Mouse (Mus musculus) adrenal gland, postnatal 14 days (tissue): ENCODE results near the gene Smyd3. TPM values are rescaled to one million over a fixed set of nuclear protein-coding genes. Genes with fewer than 3 reads are reported as not detected.

Experiments used
- DNase-seq: peaks from one replicate; pipeline ENCODE4 v3.0.0; 2021; ENCODE audit warnings: mixed read lengths
- total RNA-seq: library from RNA; stranded (reverse); gene quantifications from 2 replicates; pipeline ENCODE4 v1.2.3, GENCODE M21; 2021

Smyd3 gene
- total RNA-seq, 1 experiment from 2014 or later = 6.5 TPM

- DNase-seq = no peak
These were observed 575.4 kb downstream of the Smyd3 start for GRCm38 (mm10) chr1:178942251-178942963.

GRCm38 (mm10) chr1:178940353-178940752 is 577.5 kb downstream of the Smyd3 start:
- no peak for DNase-seq

- DNase-seq = no peak
These were observed 580.9 kb downstream of the Smyd3 start for GRCm38 (mm10) chr1:178936976-178937375.

- DNase-seq = no peak
These were observed 581.4 kb downstream of the Smyd3 start for GRCm38 (mm10) chr1:178936457-178936856.

GRCm38 (mm10) chr1:178933953-178934637 is 583.7 kb downstream of the Smyd3 start:
- DNase-seq = no peak

GRCm38 (mm10) chr1:178929531-178929930 is 588.3 kb downstream of the Smyd3 start:
- no peak for DNase-seq

GRCm38 (mm10) chr1:178924492-178925183 is 593.2 kb downstream of the Smyd3 start:
- DNase-seq = no peak

- DNase-seq = peak; percentile 68
These were observed 600.5 kb downstream of the Smyd3 start for GRCm38 (mm10) chr1:178917194-178917902.

- DNase-seq = no peak
These were observed 602.8 kb downstream of the Smyd3 start for GRCm38 (mm10) chr1:178915056-178915455.

GRCm38 (mm10) chr1:178912936-178913716 is 604.7 kb downstream of the Smyd3 start:
- DNase-seq = no peak

- no peak for DNase-seq
These were observed 606.9 kb downstream of the Smyd3 start for GRCm38 (mm10) chr1:178910951-178911350.

Other genes with a start within 250 kb of the Smyd3 start
- 57.2 and 67.9 TPM in 2 replicates for gene Tfb2m, start 28.2 kb upstream of the Smyd3 start, total RNA-seq
- gene Cnst, start 28.3 kb upstream of the Smyd3 start, total RNA-seq = 40.4 and 49.6 TPM in 2 replicates
- 29.0 and 33.3 TPM in 2 replicates for gene Sccpdh, start 150.2 kb upstream of the Smyd3 start, total RNA-seq
- 0.15 TPM in 1 of 2 replicates, not detected in the other for gene Kif28, start 227.2 kb upstream of the Smyd3 start, total RNA-seq